Mouse (Mus musculus) stomach, postnatal 0 days (tissue): ENCODE results near the gene Tspan11. TPM values are rescaled to one million over a fixed set of nuclear protein-coding genes. Genes with fewer than 3 reads are reported as not detected.

Experiments used
- ATAC-seq: fragments of 200-750 bp; cut with Nextera tagmentation; 2 replicates; pipeline ENCODE4 v1.8.0; 2017; ENCODE audit not compliant: low FRiP score, low TSS enrichment
- DNase-seq: peaks from one replicate; pipeline ENCODE4 v3.0.0-alpha.2; 2016; ENCODE audit warnings: low spot score
- H3K27ac ChIP-seq: fragments of 300-500 bp; sonication (generic); replicated peaks from 2 replicates; pipeline ENCODE4 v1.5.1; 2014; ENCODE audit warnings: mild to moderate bottlenecking, control low read depth
- H3K27me3 ChIP-seq: fragments of 300-500 bp; sonication (generic); 2 replicates; pipeline ENCODE4 v1.6.1; 2014; ENCODE audit warnings: low read length; ENCODE audit not compliant: control insufficient read depth, insufficient read depth
- H3K36me3 ChIP-seq: fragments of 300-500 bp; sonication (generic); 2 replicates; pipeline ENCODE4 v1.6.1; 2014; ENCODE audit warnings: low read length, mixed read lengths; ENCODE audit not compliant: control insufficient read depth, insufficient read depth
- H3K4me1 ChIP-seq: fragments of 300-500 bp; sonication (generic); replicated peaks from 2 replicates; pipeline ENCODE4 v1.6.1; 2014; ENCODE audit warnings: antibody characterized with exemption; ENCODE audit not compliant: control insufficient read depth, insufficient read depth
- H3K4me2 ChIP-seq: fragments of 300-500 bp; sonication (generic); replicated peaks from 2 replicates; pipeline ENCODE4 v1.6.1; 2014; ENCODE audit warnings: low read depth, mild to moderate bottlenecking, control low read depth, moderate library complexity
- H3K4me3 ChIP-seq: fragments of 300-500 bp; sonication (generic); 2 replicates; pipeline ENCODE4 v1.5.1; 2014; ENCODE audit warnings: low read depth, low read length, control low read depth
- H3K9ac ChIP-seq: fragments of 300-500 bp; sonication (generic); 2 replicates; pipeline ENCODE4 v1.6.1; 2014; ENCODE audit warnings: mild to moderate bottlenecking, low read length, control low read depth, mixed read lengths
- H3K9me3 ChIP-seq: fragments of 300-500 bp; sonication (generic); 2 replicates; pipeline ENCODE4 v1.6.1; 2016; ENCODE audit warnings: low read length; ENCODE audit not compliant: control insufficient read depth
- CTCF ChIP-seq: IDR thresholded peaks from 2 replicates; pipeline ENCODE4 v1.5.1; 2016; ENCODE audit warnings: antibody characterized with exemption, low read depth, mild to moderate bottlenecking, moderate library complexity
- EP300 ChIP-seq: optimal IDR thresholded peaks from 2 replicates; pipeline ENCODE3; 2016; ENCODE audit warnings: antibody characterized with exemption
- WGBS: fragments of 180-500 bp; shearing (Covaris S2); extraction: QIAGEN DNeasy Blood & Tissue Kit; methylation state at CpG from one replicate; pipeline ENCODE4 v1.1.7; 2014; 5-methylcytosine and 5-hydroxymethylcytosine counted together
- polyA plus RNA-seq: library from polyadenylated mRNA; unstranded; fragments of >200 nt; fragmentation: Nextera tagmentation; extraction: Ambion mirVana; gene quantifications from 2 replicates; pipeline ENCODE4 v1.2.1, GENCODE M21; 2015

The Tspan11 gene
- polyA plus RNA-seq, 1 experiment from 2014 or later: 2.4 TPM

- WGBS: 66% methylated on average over 3 of the region's 3 CpGs
- TF ChIP-seq EP300 (no peak), CTCF (no peak)
- H3K36me3 ChIP-seq: no peaks in the 10 kb centered on the region
- H3K27me3 ChIP-seq: no peaks in the 10 kb centered on the region
- no peak overlapping the region for H3K27ac ChIP-seq
- peak overlapping the region; percentile 65; the same call in 1 of the 2 replicates for H3K4me2 ChIP-seq
- H3K4me3 ChIP-seq: no peak overlapping the region
- no peak for DNase-seq
- no peaks in the 10 kb centered on the region for H3K4me1 ChIP-seq
- no peak for ATAC-seq
- no peaks in the 10 kb centered on the region for H3K9me3 ChIP-seq
- no peak overlapping the region for H3K9ac ChIP-seq
Observed at GRCm38 (mm10) chr6:127888581-127888980, 1.2 kb downstream of the Tspan11 start.

- DNase-seq (no peak), ATAC-seq (no peak)
- no peaks in the 10 kb centered on the region for H3K36me3 ChIP-seq
- no peaks in the 10 kb centered on the region for H3K27me3 ChIP-seq
- no peaks in the 10 kb centered on the region for H3K4me1 ChIP-seq
- TF ChIP-seq CTCF: no peak
- TF ChIP-seq EP300: no peak
- no peak overlapping the region for H3K27ac ChIP-seq
- H3K4me3 ChIP-seq: no peak overlapping the region
- WGBS: 46% methylated on average over 6 of the region's 6 CpGs
- H3K4me2 ChIP-seq: no peak overlapping the region
- no peaks in the 10 kb centered on the region for H3K9me3 ChIP-seq
- no peak overlapping the region for H3K9ac ChIP-seq
Observed at GRCm38 (mm10) chr6:127893611-127894010, 6.2 kb downstream of the Tspan11 start.

- no peaks in the 10 kb centered on the region for H3K9me3 ChIP-seq
- no peak for TF ChIP-seq CTCF
- no peak for TF ChIP-seq EP300
- H3K4me2 ChIP-seq: no peak overlapping the region
- no peak overlapping the region for H3K27ac ChIP-seq
- no peak for ATAC-seq
- 35% methylated on average over 6 of the region's 6 CpGs for WGBS
- no peaks in the 10 kb centered on the region for H3K36me3 ChIP-seq
- no peaks in the 10 kb centered on the region for H3K4me1 ChIP-seq
- no peaks in the 10 kb centered on the region for H3K27me3 ChIP-seq
- no peak overlapping the region for H3K9ac ChIP-seq
- DNase-seq: no peak
- H3K4me3 ChIP-seq: no peak overlapping the region
Observed at GRCm38 (mm10) chr6:127894999-127895398, 7.6 kb downstream of the Tspan11 start.

- TF ChIP-seq CTCF (no peak), EP300 (no peak)
- no peaks in the 10 kb centered on the region for H3K9me3 ChIP-seq
- H3K4me2 ChIP-seq: no peak overlapping the region
- H3K27ac ChIP-seq: no peak overlapping the region
- no peaks in the 10 kb centered on the region for H3K4me1 ChIP-seq
- H3K4me3 ChIP-seq: no peak overlapping the region
- no peaks in the 10 kb centered on the region for H3K27me3 ChIP-seq
- DNase-seq (no peak), ATAC-seq (no peak)
- WGBS: 75% methylated on average over 3 of the region's 3 CpGs
- H3K36me3 ChIP-seq: no peaks in the 10 kb centered on the region
- no peak overlapping the region for H3K9ac ChIP-seq
Observed at GRCm38 (mm10) chr6:127896425-127896824, 9.0 kb downstream of the Tspan11 start.

- H3K9me3 ChIP-seq: no peaks in the 10 kb centered on the region
- no peaks in the 10 kb centered on the region for H3K4me1 ChIP-seq
- no peak overlapping the region for H3K27ac ChIP-seq
- H3K36me3 ChIP-seq: no peaks in the 10 kb centered on the region
- DNase-seq (no peak), ATAC-seq (no peak)
- no peak overlapping the region for H3K4me2 ChIP-seq
- WGBS: 98% methylated on average over 3 of the region's 3 CpGs
- TF ChIP-seq EP300 (no peak), CTCF (no peak)
- no peak overlapping the region for H3K4me3 ChIP-seq
- no peak overlapping the region for H3K9ac ChIP-seq
- no peaks in the 10 kb centered on the region for H3K27me3 ChIP-seq
Observed at GRCm38 (mm10) chr6:127897342-127897741, 10.0 kb downstream of the Tspan11 start.

- H3K9ac ChIP-seq: no peak overlapping the region
- no peak overlapping the region for H3K4me2 ChIP-seq
- H3K36me3 ChIP-seq: no peaks in the 10 kb centered on the region
- ATAC-seq (no peak), DNase-seq (no peak)
- H3K4me3 ChIP-seq: no peak overlapping the region
- H3K27me3 ChIP-seq: no peaks in the 10 kb centered on the region
- no peaks in the 10 kb centered on the region for H3K4me1 ChIP-seq
- 81% methylated on average over 6 of the region's 6 CpGs for WGBS
- no peak overlapping the region for H3K27ac ChIP-seq
- TF ChIP-seq EP300 (no peak), CTCF (no peak)
- H3K9me3 ChIP-seq: no peaks in the 10 kb centered on the region
Observed at GRCm38 (mm10) chr6:127900062-127900461, 12.7 kb downstream of the Tspan11 start.
